ENCODE assay signal across 25 mouse cellular contexts in genomic region chr16:35305226-35305625, GRCm38 (mm10). TPM values are rescaled to one million over a fixed set of nuclear protein-coding genes. Genes with fewer than 3 reads are reported as not detected.
DNase-seq lines count a peak whose midpoint lies in the region; ATAC-seq lines count a peak whose summit lies in the region.
"Had no signal": no experiment of that assay in that cellular context is flagged by ENCODE, and none has a peak within 500 bp of the region (broad histone marks: within the 10 kb centered on the region; RNA-seq: fewer than 3 reads in every experiment).

No protein-coding gene starts in this region.

- no peaks in the 10 kb centered on the region for H3K4me1 ChIP-seq in forebrain, embryonic 11.5 days (replicated peaks; ENCODE audit: control insufficient read depth, insufficient read depth, low read length)
- H3K4me1 ChIP-seq in forebrain, embryonic 12.5 days: no peaks in the 10 kb centered on the region
- no peaks in the 10 kb centered on the region for H3K4me1 ChIP-seq in liver, embryonic 11.5 days (replicated peaks; ENCODE audit: control insufficient read depth, insufficient read depth, low read length)
- no peaks in the 10 kb centered on the region for H3K4me1 ChIP-seq in liver, embryonic 12.5 days
- H3K4me1 ChIP-seq: embryonic facial prominence, embryonic 10.5 days; embryonic facial prominence, embryonic 12.5 days; forebrain, embryonic 13.5 days had no signal

- H3K4me3 ChIP-seq in forebrain, embryonic 11.5 days (ENCODE audit: low read depth, low read length): no peak overlapping the region
- no peak overlapping the region for H3K4me3 ChIP-seq in forebrain, embryonic 12.5 days (replicated peaks)
- H3K4me3 ChIP-seq in liver, embryonic 11.5 days (ENCODE audit: low read depth, low read length): no peak overlapping the region
- H3K4me3 ChIP-seq in liver, embryonic 12.5 days: no peak overlapping the region
- H3K4me3 ChIP-seq: embryonic facial prominence, embryonic 10.5 days; embryonic facial prominence, embryonic 12.5 days; forebrain, embryonic 13.5 days had no signal

- no peak overlapping the region for H3K4me2 ChIP-seq in forebrain, embryonic 11.5 days (ENCODE audit: low read depth, low read length, severe bottlenecking)
- H3K4me2 ChIP-seq in forebrain, embryonic 12.5 days: no peak overlapping the region
- no peak overlapping the region for H3K4me2 ChIP-seq in liver, embryonic 11.5 days
- H3K4me2 ChIP-seq in liver, embryonic 12.5 days: no peak overlapping the region
- H3K4me2 ChIP-seq: embryonic facial prominence, embryonic 12.5 days; forebrain, embryonic 13.5 days had no signal

- H3K27me3 ChIP-seq in forebrain, embryonic 11.5 days (ENCODE audit: control insufficient read depth, insufficient read depth, low read length): no peaks in the 10 kb centered on the region
- no peaks in the 10 kb centered on the region for H3K27me3 ChIP-seq in forebrain, embryonic 12.5 days
- no peaks in the 10 kb centered on the region for H3K27me3 ChIP-seq in liver, embryonic 11.5 days (replicated peaks; ENCODE audit: control insufficient read depth, insufficient read depth, low read length)
- H3K27me3 ChIP-seq in liver, embryonic 12.5 days (replicated peaks): no peaks in the 10 kb centered on the region
- H3K27me3 ChIP-seq: CH12.LX; embryonic facial prominence, embryonic 12.5 days; forebrain, embryonic 13.5 days; Patski had no signal

- no peak for ATAC-seq in forebrain, embryonic 11.5 days (replicated peaks; ENCODE audit: low FRiP score)
- no peak for ATAC-seq in forebrain, embryonic 12.5 days (ENCODE audit: low FRiP score)
- ATAC-seq in liver, embryonic 11.5 days (replicated peaks; ENCODE audit: low FRiP score): no peak
- no peak for ATAC-seq in liver, embryonic 12.5 days
- ATAC-seq: activated CD4-positive, CD25-positive, alpha-beta regulatory T cell, adult 4 months; CD4-positive, CD25-positive, alpha-beta regulatory T cell, adult 4 months; forebrain, embryonic 13.5 days; forebrain, embryonic 16.5 days; Patski had no signal

- H3K9me3 ChIP-seq in forebrain, embryonic 11.5 days (ENCODE audit: control insufficient read depth, low read length): no peaks in the 10 kb centered on the region
- H3K9me3 ChIP-seq in forebrain, embryonic 12.5 days: no peaks in the 10 kb centered on the region
- no peaks in the 10 kb centered on the region for H3K9me3 ChIP-seq in liver, embryonic 11.5 days (ENCODE audit: control insufficient read depth, low read length)
- no peaks in the 10 kb centered on the region for H3K9me3 ChIP-seq in liver, embryonic 12.5 days (replicated peaks)
- H3K9me3 ChIP-seq: embryonic facial prominence, embryonic 10.5 days; embryonic facial prominence, embryonic 12.5 days; forebrain, embryonic 13.5 days; G1E had no signal

- peak; percentile 29 for DNase-seq in forebrain, embryonic 11.5 days (ENCODE audit: low spot score)
- peak; percentile 74 for DNase-seq in heart, adult 11 months
- no peak for DNase-seq in heart, adult 9 months (ENCODE audit: low spot score in 2 of 2)
- peak; percentile 22 for DNase-seq in liver, embryonic 11.5 days (ENCODE audit: low spot score)
- DNase-seq in ovary, adult 18-20 months (ENCODE audit: low spot score): peak; percentile 0
- DNase-seq in ovary, postnatal 10 days (ENCODE audit: low spot score): no peak
- DNase-seq: adrenal gland, adult 8-10 months; adrenal gland, postnatal 14 days; adrenal gland, postnatal 36 days; B cell, adult 2 months; cerebellum, adult 11-12 months; cerebellum, adult 2 months; cerebellum, adult 9-10 months; cerebellum, postnatal 10 days had no signal

- H3K36me3 ChIP-seq in forebrain, embryonic 11.5 days (ENCODE audit: control insufficient read depth, insufficient read depth, low read length): no peaks in the 10 kb centered on the region
- H3K36me3 ChIP-seq in forebrain, embryonic 12.5 days (replicated peaks): peaks cover 22% of the 10 kb centered on the region
- H3K36me3 ChIP-seq in liver, embryonic 11.5 days (ENCODE audit: control insufficient read depth, insufficient read depth, low read length): no peaks in the 10 kb centered on the region
- peaks cover 4% of the 10 kb centered on the region; the same call in 1 of the 2 replicates for H3K36me3 ChIP-seq in liver, embryonic 12.5 days

- no peak overlapping the region for H3K27ac ChIP-seq in forebrain, embryonic 11.5 days (ENCODE audit: low read depth, low read length)
- H3K27ac ChIP-seq in forebrain, embryonic 12.5 days: no peak overlapping the region
- H3K27ac ChIP-seq in liver, embryonic 11.5 days (ENCODE audit: low read depth, low read length): no peak overlapping the region
- H3K27ac ChIP-seq in liver, embryonic 12.5 days: no peak overlapping the region
- H3K27ac ChIP-seq: embryonic facial prominence, embryonic 10.5 days; embryonic facial prominence, embryonic 12.5 days; forebrain, embryonic 13.5 days had no signal

- no peak overlapping the region for H3K9ac ChIP-seq in forebrain, embryonic 11.5 days (ENCODE audit: low read length)
- H3K9ac ChIP-seq in forebrain, embryonic 12.5 days: no peak overlapping the region
- no peak overlapping the region for H3K9ac ChIP-seq in liver, embryonic 11.5 days (ENCODE audit: low read depth, low read length)
- no peak overlapping the region for H3K9ac ChIP-seq in liver, embryonic 12.5 days
- H3K9ac ChIP-seq: embryonic facial prominence, embryonic 12.5 days; forebrain, embryonic 13.5 days had no signal

- WGBS in forebrain, embryonic 11.5 days: 85% methylated on average over 7 of the region's 7 CpGs
- WGBS in forebrain, embryonic 12.5 days: 87% methylated on average over 7 of the region's 7 CpGs
- 80% methylated on average over 7 of the region's 7 CpGs for WGBS in liver, embryonic 11.5 days
- 68% methylated on average over 7 of the region's 7 CpGs for WGBS in liver, embryonic 12.5 days (ENCODE audit: insufficient replicate concordance)

RNA-seq across cellular contexts. Expression of gene Sec22a, which starts 58.5 kb away (rescaled TPM):
- polyA plus RNA-seq in forebrain, embryonic 11.5 days (2014; fragmentation: Nextera tagmentation; extraction: Ambion mirVana): 40.7 and 45.4 TPM in 2 replicates
- polyA plus RNA-seq in forebrain, embryonic 12.5 days (2016; fragmentation: Nextera tagmentation; extraction: Ambion mirVana): 40.9 and 43.3 TPM in 2 replicates
- polyA plus RNA-seq in liver, embryonic 11.5 days (2014; fragmentation: Nextera tagmentation; extraction: Ambion mirVana): 19.3 and 20.0 TPM in 2 replicates
- 10.8 and 11.7 TPM in 2 replicates for polyA plus RNA-seq in liver, embryonic 12.5 days (2016; fragmentation: Nextera tagmentation; extraction: Ambion mirVana)

Comparison
In these comparisons a context has a peak if more than half of its experiments do, and no peak if none do; other contexts are left out.
1. DNase-seq: peak in forebrain, embryonic 11.5 days (single experiment), heart, adult 11 months (single experiment), liver, embryonic 11.5 days (single experiment) and ovary, adult 18-20 months (single experiment); none in heart, adult 9 months (0 of 2) and ovary, postnatal 10 days (single experiment).